Mouse (Mus musculus): ENCODE measurements around the gene Lactbl1.

Lactbl1 gene

GRCm38 (mm10) chr4:136680641-136681040, 58.2 kb downstream of the Lactbl1 start:
- DNase-seq (ENCODE audit: low read depth, low spot score) = no peak

- DNase-seq (ENCODE audit: low read depth, low spot score) = no peak
These were observed 62.1 kb downstream of the Lactbl1 start for GRCm38 (mm10) chr4:136684485-136684884.

GRCm38 (mm10) chr4:136685431-136685869, 63.0 kb downstream of the Lactbl1 start:
- no peak for DNase-seq (ENCODE audit: low read depth, low spot score)

GRCm38 (mm10) chr4:136688113-136688512, 65.7 kb downstream of the Lactbl1 start:
- DNase-seq (ENCODE audit: low read depth, low spot score) = no peak
